Mouse (Mus musculus): ENCODE results near the gene Ccdc69.
"Not testable (repeated sequence)": the region's sequence is repeated elsewhere in the genome, so short reads cannot be mapped to it uniquely, and the experiment has no call there.

The Ccdc69 gene

DNA sequence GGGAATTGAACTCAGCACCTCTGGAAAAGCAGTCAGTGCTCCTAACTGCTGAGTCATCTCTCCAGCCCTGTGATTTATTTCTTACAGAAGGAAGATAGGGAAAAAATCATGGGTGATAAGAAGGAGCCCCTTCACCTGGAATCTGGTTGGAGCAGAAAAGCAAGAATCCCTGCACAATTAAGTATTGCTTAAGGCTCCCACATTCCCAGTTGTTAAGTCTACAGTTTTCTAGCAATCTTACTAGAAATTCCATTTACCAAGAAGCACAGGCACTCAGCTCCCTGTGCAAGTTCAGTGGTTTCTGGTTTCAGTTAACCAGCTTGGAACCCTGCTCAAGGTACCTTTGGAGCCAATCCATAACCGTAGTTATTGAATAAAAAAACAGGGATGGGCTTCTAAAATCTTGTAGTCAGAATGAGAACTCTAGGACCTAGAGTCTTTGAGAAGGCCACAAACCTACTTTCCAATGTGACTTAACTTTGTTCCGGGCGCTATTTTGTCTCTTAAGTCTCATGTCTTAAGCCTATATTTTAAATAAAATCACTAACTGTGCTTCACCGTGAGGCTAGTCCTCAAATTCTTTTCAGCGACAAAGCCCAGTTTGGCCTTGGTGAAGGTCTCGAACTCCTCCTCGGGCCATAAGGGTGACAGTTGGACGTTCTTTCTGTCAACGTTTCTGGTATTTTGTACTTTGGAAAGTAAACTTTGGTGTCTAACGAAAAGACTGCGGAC lies 19.0 kb upstream of the Ccdc69 start:
- no peak for DNase-seq (ENCODE audit: low spot score in 2 of 2)

DNA sequence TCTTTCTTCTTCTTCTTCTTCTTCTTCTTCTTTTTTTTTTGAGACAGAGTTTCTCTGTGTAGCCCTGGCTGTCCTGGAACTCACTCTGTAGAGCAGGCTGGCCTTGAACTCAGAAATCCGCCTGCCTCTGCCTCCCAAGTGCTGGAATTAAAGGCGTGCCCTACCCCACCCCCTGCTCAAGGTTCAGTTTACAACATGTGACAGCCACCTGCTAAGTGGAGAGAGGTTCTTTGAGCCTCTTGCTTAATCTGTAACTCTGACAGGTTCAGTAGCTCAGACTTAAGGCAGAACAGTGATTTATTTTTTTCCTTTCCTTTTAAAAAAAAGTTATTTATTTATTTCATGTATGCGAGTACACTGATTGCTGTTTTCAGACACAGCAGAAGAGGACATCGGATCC lies 18.4 kb upstream of the Ccdc69 start:
- DNase-seq (ENCODE audit: low spot score in 2 of 2): not testable (repeated sequence)

DNA sequence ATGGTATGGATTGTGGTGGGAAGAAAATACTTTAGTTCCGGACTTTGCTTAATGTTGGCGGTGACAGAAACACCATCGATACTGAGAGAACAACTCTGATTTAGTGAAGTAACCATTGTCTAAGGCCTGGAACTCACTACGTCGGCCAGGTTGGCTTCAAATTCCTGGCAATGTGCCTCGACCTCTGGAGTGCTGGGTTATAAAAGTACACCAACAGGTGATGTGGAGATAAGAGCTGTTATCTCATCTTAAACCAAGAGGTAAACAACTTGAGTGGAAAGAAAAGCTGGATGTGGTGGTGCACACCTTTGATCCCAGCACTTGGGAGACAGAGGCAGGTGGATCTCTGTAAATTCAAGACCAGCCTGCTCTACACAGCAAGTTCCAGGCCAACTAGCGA lies 15.2 kb upstream of the Ccdc69 start:
- no peak for DNase-seq (ENCODE audit: low spot score in 2 of 2)

DNA sequence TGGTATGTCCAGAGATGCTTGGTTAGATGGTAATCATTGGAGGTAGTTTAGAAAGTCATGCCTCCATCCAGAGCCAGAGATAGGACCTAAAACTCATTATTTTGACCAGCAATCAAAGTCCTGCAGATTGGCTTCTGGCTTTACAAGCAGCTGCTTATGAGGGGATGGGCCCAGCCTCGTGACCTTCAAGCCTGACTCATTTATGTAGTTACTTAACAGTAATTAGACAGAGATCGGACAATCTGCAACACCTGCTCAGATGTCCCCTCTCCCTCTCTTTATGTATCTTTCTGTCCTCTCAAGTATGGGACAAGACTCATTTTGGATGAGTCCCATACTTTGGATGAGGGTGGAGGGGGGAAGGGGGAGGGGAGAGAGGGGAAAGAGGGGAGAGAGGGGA lies 12.0 kb upstream of the Ccdc69 start:
- DNase-seq (ENCODE audit: low spot score in 2 of 2): no peak

DNA sequence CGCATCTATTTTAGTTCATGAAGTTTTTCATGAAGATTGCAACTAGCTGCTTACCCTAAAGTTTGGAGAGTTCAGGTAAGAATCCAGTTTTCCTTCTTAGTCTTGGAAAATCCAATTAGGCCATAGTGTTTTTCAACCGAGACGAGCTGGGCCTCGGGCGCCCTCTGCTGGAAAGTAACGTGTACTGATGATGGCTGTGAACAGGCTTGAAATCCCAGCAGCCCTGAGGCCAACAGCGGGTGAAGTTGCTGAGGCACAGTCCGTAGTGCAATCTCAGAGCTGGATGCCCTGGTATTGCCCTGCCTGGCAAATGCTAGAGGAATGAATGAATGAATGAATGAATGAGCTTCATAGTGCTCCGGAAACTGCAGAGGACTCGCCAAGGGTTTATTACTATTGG lies 9.1 kb upstream of the Ccdc69 start:
- DNase-seq (ENCODE audit: low spot score in 2 of 2): peak in 1 of 2 experiments; percentile 59

DNA sequence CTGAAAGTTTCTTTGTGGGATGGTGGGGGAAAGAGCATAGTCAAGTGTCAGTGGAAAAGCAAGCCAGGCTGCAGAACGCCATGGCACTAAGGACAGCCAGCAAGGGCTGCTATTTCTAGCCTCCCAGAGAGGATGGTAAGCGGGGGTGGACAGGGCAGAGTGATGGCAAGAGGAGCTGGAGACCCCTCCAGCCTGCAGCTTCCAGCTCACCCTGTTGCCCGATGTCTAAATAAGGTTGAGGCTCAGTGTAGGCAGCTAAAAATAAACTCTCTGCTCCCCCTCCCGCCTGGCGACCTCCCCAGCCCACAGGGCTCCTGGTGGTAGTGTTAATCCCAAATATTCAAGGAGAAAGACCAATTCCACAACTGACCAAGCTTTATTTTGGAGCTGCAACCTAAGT lies 7.5 kb upstream of the Ccdc69 start:
- no peak for DNase-seq (ENCODE audit: low spot score in 2 of 2)

DNA sequence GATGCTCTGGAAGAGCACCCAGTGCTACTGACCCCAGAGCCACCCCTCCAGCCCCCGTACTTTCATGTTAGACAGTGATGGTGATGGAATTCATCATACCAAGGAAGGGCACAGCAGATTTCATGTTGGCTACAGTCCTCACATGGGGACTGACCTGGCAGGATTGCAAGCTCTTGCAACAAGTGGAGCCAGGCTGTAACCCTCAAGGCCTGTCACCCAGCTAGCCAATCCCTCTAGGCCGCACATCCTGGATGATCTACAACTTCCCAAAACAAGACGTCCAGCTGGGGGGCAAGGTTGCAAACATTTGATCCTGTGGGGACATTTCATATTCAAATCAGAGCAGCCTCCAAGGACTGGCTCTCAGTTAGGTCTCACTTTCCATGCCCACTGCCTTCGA lies 6.7 kb upstream of the Ccdc69 start:
- DNase-seq (ENCODE audit: low spot score in 2 of 2): no peak

DNA sequence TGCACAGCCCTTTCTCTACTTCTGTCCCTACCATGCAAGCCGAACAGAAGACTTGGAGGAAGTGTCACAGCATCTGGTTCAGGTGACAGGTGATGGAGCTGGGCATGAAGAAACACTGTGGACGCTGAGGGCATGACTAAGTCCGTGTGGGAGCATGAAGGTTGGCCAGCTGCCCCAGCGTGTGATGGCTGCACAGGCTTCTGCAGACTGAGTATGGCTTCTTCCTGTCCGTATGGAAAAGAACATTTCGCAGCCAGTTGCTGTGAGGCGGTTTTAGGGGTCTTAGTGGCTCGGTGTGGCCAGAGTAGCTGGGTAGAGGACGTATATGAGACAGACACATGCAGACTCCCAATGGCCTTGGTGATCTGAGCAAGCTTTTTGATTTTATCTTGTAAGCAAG lies 3.3 kb upstream of the Ccdc69 start:
- DNase-seq (ENCODE audit: low spot score in 2 of 2): no peak

DNA sequence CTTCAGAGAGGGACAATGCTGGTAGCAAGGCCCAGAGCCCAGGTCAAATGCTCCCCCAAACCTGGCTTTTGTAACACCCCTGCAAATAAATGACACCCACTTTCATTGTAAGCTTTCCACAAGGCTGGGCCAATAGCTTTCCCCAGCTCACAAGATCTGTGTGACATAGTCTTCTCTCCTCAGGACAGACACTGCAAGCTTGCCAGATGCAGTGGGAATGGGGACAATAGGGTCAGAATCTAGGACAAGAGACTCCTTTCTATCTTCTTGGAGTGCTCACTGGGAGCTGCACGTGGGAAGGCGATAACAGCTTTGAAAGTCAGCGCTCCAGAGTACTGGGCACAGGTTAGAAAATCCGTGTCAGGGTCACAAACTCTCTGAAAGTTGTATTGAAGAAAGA lies 1.2 kb upstream of the Ccdc69 start:
- no peak for DNase-seq (ENCODE audit: low spot score in 2 of 2)

DNA sequence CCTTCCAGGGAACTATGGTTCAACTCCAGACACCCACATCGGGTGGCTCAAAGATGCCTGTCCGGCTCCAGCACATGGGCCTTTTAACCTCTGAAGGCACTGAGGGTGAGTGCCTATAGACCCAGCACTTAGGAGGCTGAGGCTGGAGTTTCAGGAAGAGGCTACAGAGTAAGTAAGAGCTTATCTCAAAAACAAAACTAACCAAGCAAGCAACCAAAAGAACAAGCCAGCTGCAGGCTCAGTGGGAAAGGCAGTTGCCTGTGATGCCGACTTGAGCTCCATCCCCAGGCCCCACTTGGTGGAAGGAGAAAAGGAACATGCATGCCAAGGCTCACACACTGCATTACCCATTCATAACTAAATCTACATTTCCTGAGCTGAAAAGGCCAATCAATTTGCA lies 571 bp upstream of the Ccdc69 start:
- DNase-seq (ENCODE audit: low spot score in 2 of 2): no peak

DNA sequence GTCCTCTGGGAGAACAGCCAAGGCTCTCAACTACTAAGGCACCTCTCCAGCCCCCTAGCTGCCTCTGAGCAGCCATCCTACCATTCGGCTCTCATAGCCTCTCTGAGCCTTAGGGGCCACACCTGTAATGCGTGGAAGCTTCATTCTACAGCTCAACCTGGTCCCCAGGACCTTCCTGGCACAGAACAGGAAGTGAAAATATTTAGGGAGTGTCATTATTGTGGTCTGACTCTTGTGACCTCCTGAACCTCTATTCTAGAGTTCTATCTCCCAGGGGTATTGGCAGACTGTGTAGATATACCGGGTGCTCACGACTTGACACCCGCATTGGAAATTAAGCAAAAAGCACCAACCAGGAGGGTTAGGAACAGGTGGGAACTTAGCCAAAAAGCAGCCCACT lies 1.7 kb downstream of the Ccdc69 start:
- no peak for DNase-seq (ENCODE audit: low spot score in 2 of 2)

DNA sequence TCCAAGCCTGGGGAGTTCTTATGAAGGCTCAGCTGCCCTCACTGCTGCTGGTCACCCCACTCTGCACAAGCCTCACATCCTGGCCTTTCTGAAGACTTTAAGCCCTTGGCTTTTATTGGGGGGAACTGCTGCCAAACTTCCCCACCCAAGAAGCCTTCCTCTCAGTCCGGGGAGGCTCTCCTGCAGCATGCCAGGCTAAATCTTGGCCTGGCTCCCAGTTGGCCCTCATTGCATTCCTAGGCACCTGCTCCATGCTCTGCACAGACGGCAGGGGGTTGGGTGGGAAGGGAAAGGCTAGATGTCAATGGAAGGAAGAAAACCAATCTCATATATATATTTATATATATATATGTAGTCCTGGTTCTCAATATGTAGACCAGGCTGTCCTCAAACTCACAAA lies 2.3 kb downstream of the Ccdc69 start:
- no peak for DNase-seq (ENCODE audit: low spot score in 2 of 2)

DNA sequence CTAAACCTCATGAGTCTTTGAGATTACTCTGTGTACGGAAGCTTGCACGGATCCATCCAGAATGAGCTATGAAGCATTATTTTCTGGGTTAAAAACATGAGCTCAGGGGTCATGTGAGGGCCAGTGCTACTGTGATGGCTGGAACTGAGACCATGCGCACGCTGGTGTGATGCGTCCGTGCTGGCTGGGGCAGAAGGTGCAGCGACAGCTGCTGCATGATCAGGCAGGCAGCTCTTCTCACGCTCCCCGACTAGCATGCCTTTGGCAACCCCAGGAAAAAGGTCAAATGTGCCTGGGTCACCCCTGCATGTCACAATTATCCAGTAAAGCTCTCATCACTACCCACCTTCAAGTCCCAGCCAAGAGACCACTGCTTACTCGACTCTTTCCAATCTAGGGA lies 4.7 kb downstream of the Ccdc69 start:
- DNase-seq (ENCODE audit: low spot score in 2 of 2): no peak

DNA sequence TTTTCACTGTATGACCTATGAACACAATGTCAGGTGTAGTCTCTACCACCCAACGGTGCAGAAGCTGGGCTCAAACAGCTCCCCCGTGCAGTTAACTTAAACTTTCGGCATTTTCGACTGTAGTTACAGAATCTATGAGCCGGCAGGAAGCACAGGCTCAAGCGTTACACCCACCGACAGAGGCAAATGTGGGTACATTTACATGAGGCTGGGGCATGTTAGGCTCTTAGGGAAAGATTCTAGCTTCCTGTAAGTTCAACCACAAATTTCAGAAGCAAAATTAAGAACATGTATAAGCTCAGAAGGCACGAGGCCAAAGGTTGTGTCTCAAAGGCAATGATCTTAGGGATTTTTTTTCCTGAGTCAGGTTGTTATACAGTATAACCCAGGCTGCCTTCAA lies 5.5 kb downstream of the Ccdc69 start:
- DNase-seq (ENCODE audit: low spot score in 2 of 2): no peak

DNA sequence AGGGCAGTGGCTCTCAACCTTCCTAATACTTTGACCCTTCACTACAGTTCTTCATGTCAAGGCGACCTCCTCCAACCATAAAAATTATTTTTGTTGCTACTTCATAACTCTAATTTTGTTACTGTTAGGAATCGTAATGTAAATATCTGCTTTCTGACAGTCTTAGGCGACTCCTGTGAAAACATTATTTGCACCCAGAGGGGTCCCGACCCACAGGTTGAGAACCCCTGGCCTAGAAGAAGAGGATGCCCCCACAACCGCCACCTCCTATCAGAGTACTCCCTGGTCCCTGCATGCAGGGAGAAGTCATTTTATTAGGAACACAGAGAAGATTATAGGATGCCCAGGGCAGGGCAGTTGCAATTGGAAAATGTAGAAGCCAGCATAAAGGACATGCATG lies 6.6 kb downstream of the Ccdc69 start:
- no peak for DNase-seq (ENCODE audit: low spot score in 2 of 2)

DNA sequence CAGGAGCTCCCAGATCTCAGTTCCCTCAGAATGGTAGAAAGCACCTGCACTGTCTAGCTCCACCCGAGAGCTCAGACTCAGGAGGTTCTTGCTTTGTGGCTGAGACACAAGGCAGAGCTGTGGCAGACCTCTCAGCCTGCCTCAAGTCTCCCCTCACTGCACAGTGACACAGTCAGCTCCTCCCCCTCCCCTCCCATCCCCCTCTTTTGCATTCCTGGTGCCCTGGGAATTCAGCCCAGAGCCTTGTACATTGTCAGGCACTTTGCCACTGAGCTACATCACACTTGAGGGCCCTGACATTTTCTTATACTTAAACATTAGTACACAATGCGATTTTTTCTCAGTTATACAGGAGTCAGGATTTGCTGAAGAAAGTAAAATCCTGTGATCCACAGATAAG lies 8.9 kb downstream of the Ccdc69 start:
- no peak for DNase-seq (ENCODE audit: low spot score in 2 of 2)

DNA sequence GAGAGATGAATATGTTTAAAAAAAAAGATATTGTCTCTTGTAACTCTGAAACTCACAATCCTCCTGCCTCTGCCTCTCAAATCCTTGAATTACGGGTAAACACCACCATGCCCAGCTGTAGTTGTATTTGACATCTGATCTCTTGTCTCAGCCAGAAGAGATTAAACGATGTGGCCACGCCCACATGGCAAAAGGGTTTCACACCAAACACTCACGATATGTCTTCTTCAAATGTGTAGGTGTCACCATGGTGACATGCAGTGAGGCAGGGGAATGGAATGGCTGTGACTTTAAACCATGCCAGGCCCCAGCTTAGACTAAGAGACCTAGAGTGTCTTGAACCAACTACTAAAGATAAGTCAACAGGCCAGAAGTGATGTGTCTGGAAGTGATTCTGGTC lies 11.0 kb downstream of the Ccdc69 start:
- no peak for DNase-seq (ENCODE audit: low spot score in 2 of 2)

DNA sequence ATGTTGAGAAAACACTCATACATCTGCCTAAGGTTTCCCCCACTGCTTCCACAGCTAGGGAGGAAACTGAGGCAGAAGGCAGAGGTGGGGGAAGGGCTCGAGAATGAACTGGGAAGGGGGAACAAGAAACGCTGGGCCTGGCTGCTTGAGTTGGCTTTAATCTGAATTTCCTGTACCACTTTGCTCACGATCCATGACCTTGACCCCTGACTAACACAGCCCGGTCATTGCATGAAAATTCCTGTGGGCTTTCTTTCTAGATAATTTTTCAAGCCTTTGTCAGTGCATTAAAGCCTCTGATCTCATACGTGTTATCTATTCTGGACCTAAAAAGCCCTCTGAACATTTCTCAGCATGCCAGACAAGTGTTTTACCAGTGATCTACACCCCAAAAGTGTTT lies 15.1 kb downstream of the Ccdc69 start:
- DNase-seq (ENCODE audit: low spot score in 2 of 2): no peak

DNA sequence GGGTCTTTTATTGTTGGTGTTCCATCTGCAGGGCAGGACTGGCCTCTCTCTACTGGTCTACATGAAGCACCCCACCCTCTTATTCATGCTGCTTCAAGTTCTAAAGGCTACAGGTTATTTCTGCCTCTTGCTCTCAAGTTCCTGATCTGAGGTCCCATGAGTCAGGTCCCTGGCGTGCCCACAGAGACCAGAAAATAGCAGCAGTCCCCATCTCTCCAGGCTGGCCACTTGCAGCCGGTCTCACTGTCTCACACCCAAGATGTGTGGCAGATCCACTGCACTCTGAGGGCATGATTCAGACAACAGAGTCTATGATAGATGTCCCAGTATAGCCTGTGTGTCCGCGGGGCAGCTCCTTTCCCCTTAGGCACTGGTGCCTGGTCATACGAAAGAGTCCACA lies 17.1 kb downstream of the Ccdc69 start:
- no peak for DNase-seq (ENCODE audit: low spot score in 2 of 2)

DNA sequence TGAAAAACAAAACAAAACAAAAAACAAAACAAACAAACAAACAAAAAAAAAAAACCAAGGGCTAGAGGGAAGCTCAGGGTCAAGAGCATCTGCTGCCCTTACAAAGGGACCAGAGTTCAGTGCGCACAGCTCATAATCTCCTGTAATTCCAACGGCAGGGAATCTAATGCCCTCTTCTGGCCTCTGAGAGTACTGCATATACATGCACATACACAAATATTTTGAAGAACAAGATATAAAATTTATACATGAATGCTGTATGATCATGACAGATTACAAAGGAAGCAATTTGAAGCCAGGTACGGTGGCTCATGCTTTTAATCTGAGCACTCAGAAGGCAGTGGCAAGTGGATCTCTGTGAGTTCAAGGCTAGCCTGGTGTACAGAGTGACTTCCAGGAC lies 20.4 kb downstream of the Ccdc69 start:
- DNase-seq (ENCODE audit: low spot score in 2 of 2): no peak

DNA sequence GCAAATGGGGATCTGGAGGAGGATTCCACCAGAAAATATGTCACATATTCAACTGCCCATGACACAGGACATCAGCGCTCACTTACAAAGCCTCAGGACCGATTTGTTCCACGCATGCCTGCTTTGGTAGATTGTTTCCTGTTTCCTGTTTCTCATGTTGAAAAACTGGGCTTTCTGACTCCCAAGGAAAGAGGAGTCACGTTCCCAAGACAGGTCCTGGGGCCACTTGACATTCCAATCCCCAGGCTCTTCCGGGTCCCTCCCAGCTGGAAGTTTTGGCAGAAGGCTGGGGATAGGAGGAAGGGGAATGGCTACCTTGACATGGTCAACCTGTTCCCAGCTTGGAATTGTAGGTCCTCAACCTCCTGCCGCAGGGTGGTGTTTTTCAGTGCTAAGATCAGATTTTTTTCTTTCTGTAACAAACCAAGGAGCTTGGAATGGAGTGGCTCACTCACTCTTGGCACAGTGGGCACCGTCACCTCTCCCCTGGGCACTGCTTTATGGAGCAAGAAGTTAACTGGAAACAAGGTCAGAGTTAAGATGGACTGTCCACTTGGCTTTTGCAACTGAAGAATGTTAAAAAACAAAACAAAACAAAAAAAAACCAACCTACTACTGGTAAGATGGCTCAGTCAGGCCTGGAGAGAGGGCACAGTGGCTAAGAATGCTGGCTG lies 27.0 kb downstream of the Ccdc69 start:
- no peak for DNase-seq (ENCODE audit: low spot score in 2 of 2)

DNA sequence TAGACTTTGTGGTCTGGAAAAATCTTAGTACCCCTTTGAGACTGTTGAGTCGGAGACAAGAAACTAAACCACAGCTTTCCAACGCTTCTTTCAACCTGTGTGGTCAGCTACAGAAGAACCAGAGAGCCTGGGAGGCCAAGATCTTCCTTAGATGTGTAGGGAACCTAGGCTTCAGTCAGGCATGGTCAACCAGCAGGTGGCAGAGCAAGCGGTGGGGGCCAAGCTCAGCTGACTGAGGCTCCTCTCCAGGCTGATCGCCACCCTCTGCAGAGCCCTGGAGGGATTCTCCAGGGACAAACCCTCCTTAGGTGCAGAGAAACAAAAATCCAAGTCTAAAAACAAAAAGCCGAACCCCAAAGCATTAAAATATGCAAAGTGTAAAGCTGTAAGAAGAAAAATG lies 31.3 kb downstream of the Ccdc69 start:
- no peak for DNase-seq (ENCODE audit: low spot score in 2 of 2)

DNA sequence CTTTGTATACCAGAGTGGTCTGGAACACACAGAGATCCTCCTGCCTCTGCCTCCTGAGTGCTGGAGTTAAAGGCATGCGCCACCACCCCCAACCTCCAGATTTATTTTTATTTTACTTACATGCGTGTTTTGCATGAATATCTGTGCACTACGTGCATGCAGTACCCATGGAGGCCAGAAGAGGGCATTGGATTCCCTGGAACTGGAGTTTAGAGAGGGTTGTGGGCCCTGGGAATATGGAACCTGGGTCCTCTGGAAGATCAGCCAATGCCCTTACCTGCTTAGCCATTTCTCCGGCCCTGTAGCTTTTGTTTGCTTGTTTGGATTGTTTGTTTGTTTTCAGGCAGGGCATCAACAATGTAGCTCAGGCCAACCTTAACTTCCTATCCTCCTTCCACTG lies 36.6 kb downstream of the Ccdc69 start:
- no peak for DNase-seq (ENCODE audit: low spot score in 2 of 2)

DNA sequence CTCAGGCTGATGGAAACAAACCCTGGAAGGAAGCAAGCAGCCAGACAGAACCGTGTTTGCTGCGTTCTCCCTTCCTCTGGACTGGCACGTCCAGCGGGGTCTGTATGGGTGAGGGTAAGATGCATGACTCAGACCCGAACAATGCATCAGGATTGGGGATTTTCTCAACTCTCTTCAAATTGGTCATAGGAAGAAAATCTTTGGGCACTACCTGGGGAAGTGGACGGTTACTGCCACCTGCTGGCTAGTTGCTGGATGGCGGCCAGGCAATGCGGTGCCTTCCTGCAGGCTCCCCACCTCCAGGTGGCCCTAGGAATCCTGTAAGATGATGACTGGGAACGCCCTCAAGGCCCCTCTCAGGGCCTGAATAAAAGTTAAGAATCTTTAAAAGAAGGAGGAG lies 38.3 kb downstream of the Ccdc69 start:
- peak in 1 of 2 experiments; percentile 77 for DNase-seq (ENCODE audit: low spot score in 2 of 2)

Data from frontal cortex, postnatal 10 days (tissue).